Mouse (Mus musculus) left cerebral cortex, postnatal 14 days (tissue): ENCODE data around the gene Adar. TPM values are rescaled to one million over a fixed set of nuclear protein-coding genes. Genes with fewer than 3 reads are reported as not detected.
"Not testable (repeated sequence)": the region's sequence is repeated elsewhere in the genome, so short reads cannot be mapped to it uniquely, and the experiment has no call there.

Experiments
- DNase-seq, 2 experiments: peaks; one replicate each; pipeline ENCODE4 v3.0.0; 2021 to 2022; ENCODE audit warnings: low spot score in 2 of 2, mixed read lengths in 1 of 2
- intact Hi-C: fragments of 180-260 bp; cut with DNase I; formaldehyde crosslinking; loops from one replicate; pipeline ENCODE4 v1.15.1; 2025
- total RNA-seq, 2 experiments: library from RNA; stranded (reverse); gene quantifications; 2 replicates each; pipeline ENCODE4 v1.2.3; 2021

Gene Adar
- total RNA-seq, 2 experiments from 2014 or later = 115 to 117 TPM

DNA sequence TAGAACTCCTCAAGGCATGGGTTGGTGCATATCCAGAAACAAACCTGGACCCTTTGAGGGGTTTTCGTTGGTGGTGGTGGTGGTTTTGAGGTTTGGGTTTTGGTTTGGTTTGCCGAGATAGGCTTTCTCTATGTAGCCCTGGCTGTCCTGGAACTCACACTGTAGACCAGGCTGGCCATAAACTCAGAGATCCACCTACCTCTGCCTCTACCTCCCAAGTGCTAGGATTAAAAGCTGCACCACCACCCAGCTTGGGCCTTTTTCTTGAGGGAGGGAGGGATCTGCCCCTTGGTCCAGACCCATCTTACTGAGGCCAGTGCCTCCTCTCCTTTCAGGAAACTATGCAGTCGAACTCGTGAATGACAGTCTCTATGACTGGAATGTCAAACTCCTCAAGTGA, 65.3 kb downstream of the Adar start:
- intact Hi-C loops = no loop called here
- no peak for DNase-seq

DNA sequence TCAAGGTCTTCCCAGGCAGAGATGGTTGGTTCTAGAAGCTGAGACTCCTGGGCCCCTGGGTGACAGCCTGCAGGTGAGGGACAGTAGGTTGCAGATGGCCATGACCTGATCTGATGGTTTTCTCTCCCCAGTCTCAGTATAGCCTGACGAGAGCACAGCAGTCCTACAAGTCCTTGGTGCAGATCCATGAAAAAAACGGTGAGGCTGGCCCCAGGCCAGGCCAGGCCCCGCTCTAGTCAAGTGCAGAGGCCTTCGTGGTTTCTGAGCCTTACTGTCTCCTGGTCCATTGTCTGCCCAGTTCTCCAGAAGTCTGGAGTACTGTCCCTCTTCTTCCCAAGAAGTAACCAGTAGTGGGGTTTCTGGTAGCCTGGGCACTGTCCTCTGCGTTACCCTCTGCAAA, 66.8 kb downstream of the Adar start:
- DNase-seq = no peak
- intact Hi-C loops = no loop called here

DNA sequence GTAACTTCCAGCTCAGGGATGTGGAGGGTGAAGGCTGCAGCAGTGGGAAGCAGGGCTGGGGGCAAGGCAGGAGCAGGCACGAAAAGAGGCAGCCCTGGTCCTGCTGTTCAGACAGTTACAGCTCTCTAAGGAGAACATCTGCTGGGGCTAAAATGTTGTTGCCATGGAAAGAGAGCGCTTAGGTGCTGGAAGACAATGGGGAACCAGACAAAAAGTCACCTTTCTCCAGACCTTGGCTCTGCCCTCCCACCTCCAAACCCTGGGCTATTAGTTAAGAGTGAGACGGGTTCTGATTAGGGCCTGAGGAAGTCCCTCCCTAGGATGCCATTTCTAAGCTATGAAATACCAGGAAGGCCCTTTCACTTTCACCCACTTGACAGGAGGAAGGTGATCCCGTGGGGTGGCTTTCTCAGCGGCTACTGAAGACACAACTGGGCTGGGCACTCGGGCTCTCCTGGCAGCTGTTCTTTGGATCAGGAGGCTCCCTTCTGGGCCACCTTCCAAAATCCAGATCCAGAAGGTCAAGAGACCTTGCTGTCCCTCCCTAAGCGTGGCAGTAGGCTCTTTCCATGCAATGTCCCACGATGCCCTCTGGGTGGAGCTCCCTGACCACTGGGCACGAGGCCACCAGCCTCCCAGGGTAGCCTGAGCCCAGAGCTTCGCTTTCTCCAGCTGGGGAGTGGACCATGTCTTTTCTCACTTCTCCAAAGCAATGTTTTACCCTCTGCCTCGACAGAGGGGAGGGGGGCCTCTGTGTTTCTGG, 70.3 kb downstream of the Adar start:
- peak; percentile 70 to 74 for DNase-seq
- intact Hi-C loops = loop anchor here (2.0 kb wide), 1 partner anchor 74 kb away; no protein-coding TSS in a partner anchor

DNA sequence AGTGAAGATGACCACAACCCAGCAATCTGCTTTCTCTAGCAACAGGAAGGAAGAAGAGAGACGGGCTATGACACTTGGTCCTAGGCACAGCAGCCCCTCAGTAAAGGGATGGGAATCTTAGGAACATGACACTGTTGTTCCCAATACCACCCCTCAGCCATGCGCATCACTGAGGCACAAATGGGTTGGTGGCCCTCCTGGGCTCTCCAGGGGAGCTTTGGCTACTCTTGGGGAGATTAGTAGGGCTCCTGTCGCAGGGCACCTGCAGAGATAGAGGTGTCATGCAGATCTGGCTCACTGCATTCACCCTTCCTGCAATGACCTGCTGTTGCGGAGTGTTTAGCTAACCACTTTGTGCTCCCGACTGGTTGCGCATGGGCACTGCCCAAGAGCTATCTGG, 71.5 kb downstream of the Adar start:
- intact Hi-C loops = no loop called here
- DNase-seq = no peak

GRCm38 (mm10) chr3:89788680-89789352, 74.0 kb downstream of the Adar start:
- intact Hi-C loops = no loop called here
- DNase-seq = peak; percentile 44 to 57

GRCm38 (mm10) chr3:89794616-89795015, 79.8 kb downstream of the Adar start:
- intact Hi-C loops = no loop called here
- no peak for DNase-seq

- intact Hi-C loops = no loop called here
- peak in 1 of 2 experiments; percentile 40 for DNase-seq
Measured at GRCm38 (mm10) chr3:89795746-89796145, 80.9 kb downstream of the Adar start.

DNA sequence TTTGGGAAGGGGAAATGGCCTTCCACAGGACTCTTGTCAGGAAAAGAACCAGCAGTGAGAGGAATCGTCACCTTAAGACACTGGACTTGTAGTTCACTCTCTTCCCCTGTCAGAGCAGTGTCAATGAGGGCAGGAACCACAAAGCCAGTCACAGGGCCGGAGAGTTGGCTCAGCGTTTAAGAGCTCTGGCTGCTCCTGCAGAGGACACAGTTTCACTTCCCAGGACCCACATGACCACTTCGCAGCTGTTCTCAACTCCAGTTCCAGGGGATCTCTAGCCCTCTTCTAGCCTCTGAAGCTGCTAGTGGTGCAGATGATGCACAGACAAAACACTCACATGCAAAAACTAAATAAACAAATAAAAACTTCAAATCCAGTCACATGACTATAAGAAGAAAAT, 81.5 kb downstream of the Adar start:
- intact Hi-C loops = no loop called here
- DNase-seq = no peak

- intact Hi-C loops = no loop called here
- DNase-seq = no peak
Measured at GRCm38 (mm10) chr3:89798518-89798917, 83.7 kb downstream of the Adar start.

DNA sequence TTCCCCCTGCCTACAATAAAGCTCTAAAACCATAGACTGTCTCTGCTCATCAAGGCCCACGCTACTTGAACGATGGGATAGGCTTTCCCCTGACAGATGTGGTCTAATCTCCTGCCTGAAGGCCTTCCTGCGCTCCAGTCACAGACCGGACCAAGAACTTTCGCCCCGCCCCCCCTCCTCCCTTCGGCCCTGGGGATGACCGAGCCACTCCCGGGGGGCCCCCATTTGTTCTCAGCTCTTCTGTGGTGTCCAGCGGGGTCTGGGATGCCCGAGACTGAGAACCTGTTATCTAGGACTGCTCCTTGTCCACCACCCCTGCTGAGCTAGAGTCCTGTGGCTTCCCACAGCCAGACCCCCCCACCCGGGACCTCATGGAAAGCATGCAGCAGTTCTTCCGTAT, 84.7 kb downstream of the Adar start:
- no peak for DNase-seq
- intact Hi-C loops = no loop called here

- DNase-seq, intact Hi-C loops: not testable (repeated sequence)
Measured at GRCm38 (mm10) chr3:89800078-89800477, 85.3 kb downstream of the Adar start.

DNA sequence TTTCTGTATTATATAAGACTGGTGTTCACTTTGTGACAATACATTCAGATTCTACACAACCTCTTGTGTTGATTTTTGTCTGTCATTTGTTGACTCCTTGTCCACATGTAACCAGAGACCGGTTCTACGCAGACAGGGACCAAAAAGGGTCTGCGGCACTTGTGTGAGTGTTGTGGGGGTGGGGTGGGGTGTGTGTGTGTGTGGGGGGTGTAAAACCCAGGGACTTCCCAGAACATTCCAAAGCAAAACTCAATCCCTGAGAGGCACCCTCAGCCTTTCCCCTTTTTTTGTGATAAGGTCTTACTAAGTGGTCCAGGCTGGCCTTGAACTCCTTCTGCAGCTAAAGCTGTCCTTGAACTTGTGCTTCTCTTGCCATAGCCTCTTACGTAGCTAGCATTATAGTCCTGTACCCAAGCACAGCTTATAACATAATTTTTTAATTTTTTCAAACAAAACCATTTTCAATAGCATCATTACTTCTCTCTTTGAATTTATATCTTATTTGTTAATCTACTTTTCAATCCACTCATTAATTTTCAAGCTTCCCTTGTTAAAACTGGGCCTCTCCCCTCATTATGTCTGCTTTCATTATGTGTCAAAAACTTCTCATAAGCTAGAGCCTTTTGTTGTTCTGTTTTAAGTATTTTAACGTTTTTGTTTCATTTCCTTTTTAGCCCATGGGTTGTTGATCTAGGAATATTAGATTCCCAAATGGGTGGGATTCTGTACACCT, 86.1 kb downstream of the Adar start:
- intact Hi-C loops = no loop called here

GRCm38 (mm10) chr3:89801507-89801847, 86.7 kb downstream of the Adar start:
- DNase-seq = no peak
- intact Hi-C loops = no loop called here

More for the DNA sequence above, 86.1 kb downstream of the Adar start:
- DNase-seq = no peak

GRCm38 (mm10) chr3:89802876-89803275, 88.1 kb downstream of the Adar start:
- no peak for DNase-seq

More at GRCm38 (mm10) chr3:89802876-89803275, 88.1 kb downstream of the Adar start:
- intact Hi-C loops = no loop called here

Other genes starting within 250 kb of the Adar start
- 10 to 100 TPM; 21.7 to 22.3 TPM for gene Kcnn3, start 194.9 kb upstream of the Adar start, total RNA-seq
- 10 to 100 TPM; 23.1 to 24.9 TPM for gene Chrnb2, start 49.6 kb downstream of the Adar start, total RNA-seq
- gene Ube2q1, start 58.6 kb downstream of the Adar start, total RNA-seq = 10 to 100 TPM; 83.6 to 84.4 TPM
- gene She, start 116.3 kb downstream of the Adar start, total RNA-seq = 1 to 10 TPM; 3.6 to 3.7 TPM
- gene Il6ra, start 198.2 kb downstream of the Adar start, total RNA-seq = 1 to 10 TPM; 3.6 to 4.7 TPM
- gene Atp8b2, start 248.5 kb downstream of the Adar start, total RNA-seq = 10 to 100 TPM; 94.6 to 95.2 TPM